In the genomic region with DNA sequence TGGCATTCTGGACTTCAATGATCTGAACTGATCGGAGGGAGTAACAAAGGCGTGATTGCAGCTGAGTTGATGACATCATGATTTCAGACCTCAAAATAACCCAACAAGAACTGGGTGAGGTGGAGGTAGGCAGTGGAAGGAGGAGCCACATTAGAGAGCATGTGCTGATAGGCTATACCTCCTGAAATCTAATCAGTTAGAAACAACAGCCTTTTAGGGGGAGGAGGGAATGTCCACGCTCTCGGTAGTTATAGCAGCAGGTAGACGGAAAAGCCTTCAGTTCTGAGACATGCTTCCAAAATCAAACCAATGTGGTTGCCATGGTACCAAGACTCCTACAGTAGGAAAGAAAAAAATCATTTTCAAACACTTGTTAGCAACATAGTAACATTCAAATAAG, we compare ENCODE assay signal across 11 mouse cellular contexts. TPM values are rescaled to one million over a fixed set of nuclear protein-coding genes. Genes with fewer than 3 reads are reported as not detected.
DNase-seq lines count a peak whose midpoint lies in the region; TF ChIP-seq lines count a peak whose summit lies in the region.
"Had no signal": no experiment of that assay in that cellular context is flagged by ENCODE, and none has a peak within 500 bp of the region (broad histone marks: within the 10 kb centered on the region; RNA-seq: fewer than 3 reads in every experiment).

No protein-coding gene starts in this region.

- peak; percentile 28 for DNase-seq in layer of hippocampus, adult 11-12 months (ENCODE audit: low spot score)
- no peak for DNase-seq in layer of hippocampus, adult 9-10 months (ENCODE audit: low spot score)
- DNase-seq in brain, embryonic 14.5 days (ENCODE audit: low read depth) = peak; percentile 20
- DNase-seq in frontal cortex, adult 2 months (ENCODE audit: extremely low spot score in 1 of 2, low spot score in 1 of 2) = peak; percentile 34 to 60
- peak; percentile 18 to 32 for DNase-seq in left cerebral cortex, postnatal 36 days (ENCODE audit: low spot score in 2 of 2)
- no peak for DNase-seq in lung, postnatal 25 days (ENCODE audit: low spot score)
- no peak for DNase-seq in c-Kit-positive CD71-positive TER-119-positive erythroid progenitor cells, embryonic 14.5 days (ENCODE audit: low spot score)
- DNase-seq: gastrocnemius, adult 2 months; kidney, adult 2 months; liver; thymus, postnatal 25 days had no signal

- TF ChIP-seq POLR2A in brain, embryonic 14.5 days (IDR thresholded peaks at IDR 0.05; ENCODE audit: borderline replicate concordance, extremely low read depth, insufficient read depth, insufficient read length, poor library complexity, severe bottlenecking) = no peak

- no peak for TF ChIP-seq CTCF in brain, embryonic 14.5 days (IDR thresholded peaks at IDR 0.05; ENCODE audit: borderline replicate concordance, extremely low read depth, insufficient read depth, insufficient read length)

- intact Hi-C loops in left cerebral cortex, postnatal 36 days (cut with DNase I) = no loop called here

RNA-seq across cellular contexts. Expression of a gene that starts 55.4 kb away (rescaled TPM):
- polyA plus RNA-seq in brain, embryonic 14.5 days (2012; rRNA removed) = 12.1 and 12.4 TPM in 2 replicates
- 23.5 and 23.8 TPM in 2 replicates for polyA plus RNA-seq in frontal cortex, adult 2 months (2012; rRNA removed)
- total RNA-seq in left cerebral cortex, postnatal 36 days (2021) = 10 to 100 TPM; 23.0 to 39.3 TPM

Comparison
In these comparisons a context has a peak if more than half of its experiments do, and no peak if none do; other contexts are left out.
1. DNase-seq: peak in layer of hippocampus, adult 11-12 months (single experiment), brain, embryonic 14.5 days (single experiment), frontal cortex, adult 2 months (2 of 2) and left cerebral cortex, postnatal 36 days (2 of 2); none in layer of hippocampus, adult 9-10 months (single experiment), lung, postnatal 25 days (single experiment) and c-Kit-positive CD71-positive TER-119-positive erythroid progenitor cells, embryonic 14.5 days (single experiment).